Comparison of ENCODE assay signal across 8 mouse cellular contexts in the genomic region with DNA sequence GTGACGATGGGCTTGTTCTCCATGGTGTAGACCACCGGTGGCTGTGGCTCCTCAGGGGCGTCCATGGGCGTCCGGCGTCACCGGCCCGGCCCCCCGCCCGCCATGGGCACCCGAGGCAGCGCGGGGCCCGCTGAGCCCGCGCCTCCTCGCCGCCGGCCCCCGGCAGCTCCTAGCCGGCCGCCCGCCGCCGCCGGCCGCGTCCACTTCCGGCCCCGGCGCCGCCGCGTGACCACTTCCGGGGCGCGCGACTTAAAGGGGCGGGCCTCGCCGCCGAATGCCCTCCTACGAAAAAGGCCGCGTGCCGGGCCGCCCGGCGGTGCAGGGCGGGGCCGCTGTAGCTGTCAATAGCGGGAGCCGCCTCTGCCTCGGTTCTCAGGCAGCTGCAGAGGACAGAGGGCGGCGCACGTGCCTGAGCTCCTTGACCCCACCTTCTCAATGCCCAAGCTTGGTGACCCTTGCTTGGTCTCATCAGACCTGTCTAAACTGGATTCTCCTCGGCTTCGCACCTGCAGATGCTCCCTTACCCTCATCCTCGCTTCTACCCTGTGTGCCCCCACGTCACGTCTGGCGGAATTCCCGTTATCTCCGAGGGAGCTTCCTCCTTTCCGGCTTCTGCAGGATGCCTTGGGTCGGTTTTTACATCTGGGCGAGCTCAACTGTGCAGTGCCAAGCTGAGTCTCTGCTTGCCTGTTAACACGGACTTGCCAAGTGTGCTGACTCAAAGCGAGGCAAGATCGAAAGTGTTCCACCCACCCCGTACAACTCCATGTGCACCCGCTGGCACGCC. TPM values are rescaled to one million over a fixed set of nuclear protein-coding genes. Genes with fewer than 3 reads are reported as not detected.
DNase-seq lines count a peak whose midpoint lies in the region; ATAC-seq and TF ChIP-seq lines count a peak whose summit lies in the region.

TSS of gene Trappc10 (minus strand) at position 204 of the 787 bp plus-strand sequence.

- peak within 1 kb of the TSS; percentile 78 to 90 for H3K4me3 ChIP-seq in MEL (ENCODE audit: control insufficient read depth in 1 of 2, insufficient read depth in 1 of 2, low read depth in 2 of 2, low read length in 2 of 2)
- peak within 1 kb of the TSS; percentile 89 for H3K4me3 ChIP-seq in hindbrain, embryonic 10.5 days
- peak within 1 kb of the TSS; percentile 74 for H3K4me3 ChIP-seq in lung, postnatal 0 days (ENCODE audit: low read depth, low read length)

- peaks cover 5 to 28% of the 10 kb centered on the region in 2 experiments for H3K4me1 ChIP-seq in MEL (ENCODE audit: control insufficient read depth in 1 of 2, insufficient read depth in 2 of 2, low read length in 2 of 2)
- peaks cover 23% of the 10 kb centered on the region for H3K4me1 ChIP-seq in hindbrain, embryonic 10.5 days (replicated peaks)
- H3K4me1 ChIP-seq in lung, postnatal 0 days (ENCODE audit: insufficient read depth, low read depth, low read length), result peaks cover 12% of the 10 kb centered on the region

- ATAC-seq in frontal cortex, adult (ENCODE audit: low TSS enrichment), result peak; percentile 88
- ATAC-seq in lung, postnatal 0 days, result peak; percentile 98

- 2% methylated on average over 74 of the region's 74 CpGs for WGBS in hindbrain, embryonic 10.5 days
- 0% methylated on average over 40 of the region's 74 CpGs for WGBS in lung, postnatal 0 days

- no peak for TF ChIP-seq EP300 in MEL (IDR thresholded peaks at IDR 0.05; ENCODE audit: low read depth in 1 of 2, low read length in 2 of 2)
- peak; percentile 21; the same call in 1 of the 2 replicates for TF ChIP-seq EP300 in lung, postnatal 0 days (IDR thresholded peaks at IDR 0.05)

- peaks cover 2 to 26% of the 10 kb centered on the region in 2 experiments; a peak in 2 of 4 replicates for H3K36me3 ChIP-seq in MEL (ENCODE audit: control insufficient read depth in 1 of 2, insufficient read depth in 2 of 2, low read length in 2 of 2)
- no peaks in the 10 kb centered on the region for H3K36me3 ChIP-seq in hindbrain, embryonic 10.5 days
- no peaks in the 10 kb centered on the region for H3K36me3 ChIP-seq in lung, postnatal 0 days (ENCODE audit: insufficient read depth, low read length)

- peak; percentile 72 to 86 for TF ChIP-seq POLR2A in MEL (IDR thresholded peaks at IDR 0.05; ENCODE audit: control insufficient read depth in 1 of 2, insufficient read depth in 1 of 2, low read depth in 1 of 2, low read length in 2 of 2, poor library complexity in 1 of 2)

- H3K27ac ChIP-seq in MEL (ENCODE audit: control insufficient read depth, low read depth, low read length), result peak within 1 kb of the TSS; percentile 70
- peak within 1 kb of the TSS; percentile 88 for H3K27ac ChIP-seq in hindbrain, embryonic 10.5 days
- H3K27ac ChIP-seq in lung, postnatal 0 days (ENCODE audit: low read length), result peak within 1 kb of the TSS; percentile 72

- peak within 1 kb of the TSS; percentile 91 for H3K4me2 ChIP-seq in lung, postnatal 0 days (replicated peaks; ENCODE audit: low read depth, low read length)

- H3K9ac ChIP-seq in MEL (ENCODE audit: control insufficient read depth, low read depth, low read length, poor library complexity, severe bottlenecking), result peak within 1 kb of the TSS; percentile 77
- peak within 1 kb of the TSS; percentile 74 for H3K9ac ChIP-seq in lung, postnatal 0 days (replicated peaks; ENCODE audit: low read depth)

- TF ChIP-seq RAD21 in MEL (IDR thresholded peaks at IDR 0.05; ENCODE audit: low read depth, low read length), result no peak

- H3K27me3 ChIP-seq in MEL (ENCODE audit: control insufficient read depth in 1 of 2, insufficient read depth in 2 of 2, low read length in 2 of 2), result no peaks in the 10 kb centered on the region
- H3K27me3 ChIP-seq in hindbrain, embryonic 10.5 days (ENCODE audit: insufficient read depth, poor library complexity, severe bottlenecking), result no peaks in the 10 kb centered on the region
- no peaks in the 10 kb centered on the region for H3K27me3 ChIP-seq in lung, postnatal 0 days (replicated peaks; ENCODE audit: insufficient read depth, low read length)

- no peak for TF ChIP-seq CTCF in MEL (IDR thresholded peaks at IDR 0.05 in 2 of 3, conservative IDR thresholded peaks at IDR 0.05 in 1 of 3; ENCODE audit: control insufficient read depth in 1 of 3, insufficient read depth in 1 of 3, low read depth in 2 of 3, low read length in 3 of 3, poor library complexity in 1 of 3, severe bottlenecking in 1 of 3)
- TF ChIP-seq CTCF in lung, postnatal 0 days (IDR thresholded peaks at IDR 0.05), result no peak

- DNase-seq in MEL (ENCODE audit: low read depth, low spot score), result peak; percentile 93
- DNase-seq in cerebellum, adult 8-10 months, result peak; percentile 84
- DNase-seq in hindbrain, embryonic 10.5 days (ENCODE audit: low spot score), result peak; percentile 86
- DNase-seq in layer of hippocampus, adult 9-11 months, result peak; percentile 90
- peak; percentile 93 for DNase-seq in lung, postnatal 0 days (ENCODE audit: low spot score)
- peak; percentile 75 for DNase-seq in ovary, postnatal 14 days (ENCODE audit: low spot score)
- peak; percentile 89 for DNase-seq in thymus, postnatal 14 days

- peaks cover 25% of the 10 kb centered on the region for H3K79me2 ChIP-seq in MEL (ENCODE audit: control insufficient read depth, insufficient read depth, low read length, poor library complexity)

- H3K9me3 ChIP-seq in MEL (replicated peaks; ENCODE audit: insufficient read depth, low read length), result no peaks in the 10 kb centered on the region
- no peaks in the 10 kb centered on the region for H3K9me3 ChIP-seq in hindbrain, embryonic 10.5 days
- no peaks in the 10 kb centered on the region for H3K9me3 ChIP-seq in lung, postnatal 0 days (ENCODE audit: low read length)

TF ChIP-seq in MEL, 35 proteins besides CTCF, POLR2A, EP300 and RAD21:
- TF ChIP-seq ZMIZ1 (IDR thresholded peaks at IDR 0.05; ENCODE audit: low read depth, low read length) (0 out of 2 replicates have a peak, but pooled peaks have one; percentile 32), BHLHE40 (IDR thresholded peaks at IDR 0.05; ENCODE audit: borderline replicate concordance, low read depth, low read length) (peak; percentile 91), HCFC1 (IDR thresholded peaks at IDR 0.05; ENCODE audit: low read depth, low read length) (peak; percentile 81), SIN3A (IDR thresholded peaks at IDR 0.05; ENCODE audit: low read length) (peak; percentile 57), NELFE (IDR thresholded peaks at IDR 0.05; ENCODE audit: low read depth, low read length) (peak; percentile 66), MAZ (IDR thresholded peaks at IDR 0.05; ENCODE audit: low read depth, low read length) (peak; percentile 25; the same call in 1 of the 2 replicates), JUND (IDR thresholded peaks at IDR 0.05; ENCODE audit: low read depth, low read length) (no peak), E2F4 (IDR thresholded peaks at IDR 0.05; ENCODE audit: borderline replicate concordance, low read depth, low read length) (no peak), ZC3H11A (IDR thresholded peaks at IDR 0.05; ENCODE audit: low read depth, low read length) (0 out of 2 replicates have a peak, but pooled peaks have one; percentile 11), MYB (IDR thresholded peaks at IDR 0.05; ENCODE audit: low read depth, low read length) (no peak), ELF1 (IDR thresholded peaks at IDR 0.05; ENCODE audit: low read depth, low read length) (peak; percentile 76), SMC3 (IDR thresholded peaks at IDR 0.05; ENCODE audit: low read depth, low read length) (no peak), MAX (IDR thresholded peaks at IDR 0.05; ENCODE audit: low read length) (peak; percentile 87), MYC (IDR thresholded peaks at IDR 0.05; ENCODE audit: low read depth, low read length) (0 out of 2 replicates have a peak, but pooled peaks have one; percentile 52), GATA1 (IDR thresholded peaks at IDR 0.05; ENCODE audit: low read depth, low read length) (peak; percentile 45; the same call in 1 of the 2 replicates), GABPA (IDR thresholded peaks at IDR 0.05; ENCODE audit: low read depth, low read length) (no peak), MXI1 (IDR thresholded peaks at IDR 0.05; ENCODE audit: low read depth, low read length) (peak; percentile 97), MEF2A (IDR thresholded peaks at IDR 0.05; ENCODE audit: extremely low read depth, insufficient replicate concordance, low read depth, low read length, poor library complexity, severe bottlenecking) (0 out of 2 replicates have a peak, but pooled peaks have one; percentile 25), ETS1 (IDR thresholded peaks at IDR 0.05; ENCODE audit: low read depth, low read length) (0 out of 2 replicates have a peak, but pooled peaks have one; percentile 25), USF1 (IDR thresholded peaks at IDR 0.05; ENCODE audit: low read depth, low read length) (peak; percentile 65), CHD1 (IDR thresholded peaks at IDR 0.05; ENCODE audit: low read depth, low read length) (no peak)
TF ChIP-seq in MEL: peak in this region for 15.

RNA-seq across cellular contexts. Expression of gene Trappc10, which starts in this region (rescaled TPM):
- total RNA-seq in MEL (2012; rRNA removed), result 26.0 and 26.1 TPM in 2 replicates
- 10 to 100 TPM in 1 of 2 experiments, not detected in 1; 35.5 TPM for polyA plus RNA-seq in MEL (2012; ENCODE audit: insufficient read depth in 1 of 2, insufficient read length in 2 of 2, low read depth in 1 of 2, low replicate concordance in 2 of 2, missing spikeins in 1 of 2)
- polyA plus RNA-seq in hindbrain, embryonic 10.5 days (2016; fragmentation: Nextera tagmentation; extraction: Ambion mirVana), result 10.4 and 11.5 TPM in 2 replicates
- 19.2 and 19.9 TPM in 2 replicates for polyA plus RNA-seq in lung, postnatal 0 days (2015; fragmentation: Nextera tagmentation; extraction: Ambion mirVana)

Comparison
In these comparisons a context has a peak if more than half of its experiments do, and no peak if none do; other contexts are left out.
1. Peak in every context shown above with its lines: DNase-seq, ATAC-seq, H3K4me3 ChIP-seq and H3K27ac ChIP-seq.